ENCODE assay signal across 9 mouse cellular contexts in the genomic region with DNA sequence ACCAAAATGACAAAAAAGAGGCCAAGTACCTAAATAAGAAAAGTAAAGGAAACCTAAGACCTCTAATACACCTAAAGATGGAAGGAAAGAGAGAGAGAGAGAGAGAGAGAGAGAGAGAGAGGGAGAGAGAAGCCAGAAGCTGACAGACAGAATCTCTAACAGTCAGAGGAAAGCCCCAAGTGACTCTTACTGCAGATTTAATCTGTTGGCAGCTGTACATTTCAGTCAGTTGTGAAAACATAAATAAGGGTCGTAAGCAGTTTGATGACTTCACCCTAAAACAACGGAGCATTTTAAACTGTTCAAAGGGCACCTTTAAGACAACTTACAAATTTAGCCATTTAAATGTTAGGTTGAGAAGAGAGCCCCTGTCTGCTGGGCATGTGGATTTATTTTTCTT. TPM values are rescaled to one million over a fixed set of nuclear protein-coding genes. Genes with fewer than 3 reads are reported as not detected.
A peak's percentile ranks its signal among the peaks of the same experiment; 100 is the strongest.
DNase-seq lines count a peak whose midpoint lies in the region; ATAC-seq and TF ChIP-seq lines count a peak whose summit lies in the region.
"Had no signal": no experiment of that assay in that cellular context is flagged by ENCODE, and none has a peak within 500 bp of the region (broad histone marks: within the 10 kb centered on the region; RNA-seq: fewer than 3 reads in every experiment).

No protein-coding gene starts in this region.

- ATAC-seq in lung, embryonic 14.5 days (ENCODE audit: insufficient read depth), result no peak
- ATAC-seq in neural tube, embryonic 15.5 days (ENCODE audit: low FRiP score), result no peak

- TF ChIP-seq CTCF in lung, embryonic 14.5 days (IDR thresholded peaks at IDR 0.05; ENCODE audit: low read depth), result no peak
- no peak for TF ChIP-seq CTCF in embryonic fibroblast, embryonic 13.5 days (IDR thresholded peaks at IDR 0.05; ENCODE audit: borderline replicate concordance, insufficient read depth, low read length)

- H3K27me3 ChIP-seq in lung, embryonic 14.5 days (ENCODE audit: insufficient read depth, low read length), result no peaks in the 10 kb centered on the region
- no peaks in the 10 kb centered on the region for H3K27me3 ChIP-seq in limb, embryonic 10.5 days (ENCODE audit: low read depth, poor library complexity, severe bottlenecking)
- no peaks in the 10 kb centered on the region for H3K27me3 ChIP-seq in neural tube, embryonic 15.5 days (replicated peaks)

- no peak overlapping the region for H3K4me2 ChIP-seq in lung, embryonic 14.5 days
- H3K4me2 ChIP-seq in neural tube, embryonic 15.5 days, result peak overlapping the region; percentile 22; the same call in 1 of the 2 replicates

- no peak overlapping the region for H3K9ac ChIP-seq in lung, embryonic 14.5 days
- no peak overlapping the region for H3K9ac ChIP-seq in neural tube, embryonic 15.5 days (replicated peaks)

- H3K27ac ChIP-seq in lung, embryonic 14.5 days (ENCODE audit: low read depth), result peak overlapping the region; percentile 95
- peak overlapping the region; percentile 83 for H3K27ac ChIP-seq in embryonic fibroblast, embryonic 13.5 days (ENCODE audit: insufficient read depth, low read length)
- peak overlapping the region; percentile 74; the same call in 1 of the 2 replicates for H3K27ac ChIP-seq in limb, embryonic 10.5 days
- peak overlapping the region; percentile 88 for H3K27ac ChIP-seq in neural tube, embryonic 15.5 days (replicated peaks)

- intact Hi-C loops in gastrocnemius, postnatal 36 days (cut with DNase I), result no loop called here

- H3K9me3 ChIP-seq in lung, embryonic 14.5 days (ENCODE audit: low read depth, low read length), result no peaks in the 10 kb centered on the region
- H3K9me3 ChIP-seq in limb, embryonic 10.5 days (replicated peaks), result no peaks in the 10 kb centered on the region
- no peaks in the 10 kb centered on the region for H3K9me3 ChIP-seq in neural tube, embryonic 15.5 days (replicated peaks)

- peaks cover 13% of the 10 kb centered on the region for H3K36me3 ChIP-seq in lung, embryonic 14.5 days (ENCODE audit: insufficient read depth)
- H3K36me3 ChIP-seq in limb, embryonic 10.5 days, result 0 out of 2 replicates have a peak, but pooled peaks cover 3% of the 10 kb centered on the region
- H3K36me3 ChIP-seq in neural tube, embryonic 15.5 days, result no peaks in the 10 kb centered on the region

- DNase-seq in lung, embryonic 14.5 days, result peak; percentile 49
- no peak for DNase-seq in lung, postnatal 25 days (ENCODE audit: low spot score)
- no peak for DNase-seq in limb, embryonic 10.5 days (ENCODE audit: low spot score)
- no peak for DNase-seq in natural killer cell, adult 2 months (ENCODE audit: low spot score in 2 of 2)
- no peak for DNase-seq in gastrocnemius, postnatal 36 days
- DNase-seq in adrenal gland, postnatal 25 days, result no peak
- DNase-seq: thymus, adult 18-20 months had no signal

- no peak overlapping the region for H3K4me3 ChIP-seq in lung, embryonic 14.5 days (ENCODE audit: low read depth, low read length)
- H3K4me3 ChIP-seq in embryonic fibroblast, embryonic 13.5 days (ENCODE audit: insufficient read depth, low read length), result no peak overlapping the region
- no peak overlapping the region for H3K4me3 ChIP-seq in limb, embryonic 10.5 days
- H3K4me3 ChIP-seq in neural tube, embryonic 15.5 days (replicated peaks), result no peak overlapping the region

- peaks cover 47% of the 10 kb centered on the region for H3K4me1 ChIP-seq in lung, embryonic 14.5 days (ENCODE audit: insufficient read depth)
- H3K4me1 ChIP-seq in embryonic fibroblast, embryonic 13.5 days (ENCODE audit: control insufficient read depth, insufficient read depth, low read length), result peaks cover 15% of the 10 kb centered on the region
- peaks cover 29% of the 10 kb centered on the region for H3K4me1 ChIP-seq in limb, embryonic 10.5 days
- H3K4me1 ChIP-seq in neural tube, embryonic 15.5 days, result peaks cover 69% of the 10 kb centered on the region

- 40% methylated on average over 2 of the region's 2 CpGs for WGBS in lung, embryonic 14.5 days
- WGBS in limb, embryonic 10.5 days, result 75% methylated on average over 2 of the region's 2 CpGs
- 21% methylated on average over 2 of the region's 2 CpGs for WGBS in neural tube, embryonic 15.5 days

- TF ChIP-seq POLR2A in embryonic fibroblast, embryonic 13.5 days (IDR thresholded peaks at IDR 0.05; ENCODE audit: low read depth, low read length), result no peak

RNA-seq across cellular contexts. Expression of gene Gna12, which starts 39.8 kb away (rescaled TPM):
- 63.0 and 77.1 TPM in 2 replicates for polyA plus RNA-seq in lung, embryonic 14.5 days (2014; fragmentation: Nextera tagmentation; extraction: Ambion mirVana)
- polyA plus RNA-seq in embryonic fibroblast, embryonic 13.5 days (2011; ENCODE audit: insufficient read length, low read depth, missing spikeins), result 49.5 TPM in 2 replicates
- polyA plus RNA-seq in limb, embryonic 10.5 days (2016; fragmentation: Nextera tagmentation; extraction: Ambion mirVana), result 13.4 and 18.8 TPM in 2 replicates
- polyA plus RNA-seq in neural tube, embryonic 15.5 days (2015; fragmentation: Nextera tagmentation; extraction: Ambion mirVana), result 17.7 and 43.8 TPM in 2 replicates
- 10 to 100 TPM; 23.1 to 26.4 TPM for total RNA-seq in gastrocnemius, postnatal 36 days (2021)
- 129 and 166 TPM in 2 replicates for total RNA-seq in adrenal gland, postnatal 25 days (2021)
